Mouse (Mus musculus) megakaryocyte, embryonic 14.5 days (primary cell): ENCODE measurements around the gene Klhl2.

Experiments
- FLI1 ChIP-seq: IDR thresholded peaks from 2 replicates; pipeline ENCODE4 v1.6.1; 2012; ENCODE audit warnings: low read length, inconsistent platforms, mixed read lengths
- GATA1 ChIP-seq: IDR thresholded peaks from 3 replicates; pipeline ENCODE4 v1.6.1; 2012; ENCODE audit warnings: mixed read lengths, low read length, inconsistent platforms, borderline replicate concordance

DNA sequence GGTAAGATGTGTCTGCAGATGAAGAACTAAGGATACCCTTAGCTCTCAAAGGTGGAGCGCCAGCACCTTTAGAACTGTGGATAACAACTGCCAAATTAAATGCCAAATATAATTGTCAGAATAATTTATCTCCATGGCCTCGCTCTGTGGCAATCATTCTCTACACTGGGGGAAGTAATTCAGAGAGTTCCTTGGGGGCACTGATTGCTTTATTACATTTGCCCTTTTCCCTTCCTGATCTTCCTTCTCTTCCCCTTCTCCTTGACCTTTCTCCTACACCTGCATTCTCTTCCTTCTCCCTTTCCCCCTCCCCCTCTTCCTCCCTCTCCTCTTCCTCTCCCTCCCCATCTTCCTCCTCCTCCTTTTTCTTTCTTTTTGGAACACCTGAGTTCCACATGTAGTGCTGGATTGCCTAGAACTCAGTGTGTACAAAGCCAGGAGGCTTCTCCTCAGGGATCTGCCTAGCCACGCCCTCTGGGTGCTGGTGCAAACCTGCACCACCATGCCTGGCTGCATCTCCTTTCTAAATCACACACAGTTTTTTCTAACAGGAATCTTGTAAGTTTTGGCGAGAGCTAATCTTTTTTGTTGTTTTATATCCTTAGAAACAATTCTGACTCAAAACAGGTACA lies 58.5 kb downstream of the Klhl2 start:
- TF ChIP-seq GATA1 (no peak), FLI1 (no peak)
